Mouse (Mus musculus) heart, adult 2 months (tissue): ENCODE data around the gene 4930404N11Rik. TPM values are rescaled to one million over a fixed set of nuclear protein-coding genes. Genes with fewer than 3 reads are reported as not detected.
A peak's percentile ranks its signal among the peaks of the same experiment; 100 is the strongest.

ENCODE experiments used
- DNase-seq, 2 experiments: peaks; one replicate each; pipeline ENCODE4 v3.0.0; 2021
- H3K27ac ChIP-seq: fragments of 200-600 bp; 2 replicates; pipeline ENCODE4 v1.8.1; 2022
- H3K27me3 ChIP-seq: fragments of 200-500 bp; 2 replicates; pipeline ENCODE4 v1.6.1; 2012; ENCODE audit warnings: mild to moderate bottlenecking, low read length, inconsistent platforms, mixed read lengths; ENCODE audit not compliant: control insufficient read depth, insufficient read depth
- H3K36me3 ChIP-seq: fragments of 200-500 bp; 2 replicates; pipeline ENCODE4 v1.6.1; 2012; ENCODE audit warnings: low read length, inconsistent platforms; ENCODE audit not compliant: control insufficient read depth, insufficient read depth
- H3K4me1 ChIP-seq: fragments of 200-500 bp; 2 replicates; pipeline ENCODE4 v1.6.1; 2011; ENCODE audit warnings: low read length; ENCODE audit not compliant: control insufficient read depth, insufficient read depth
- H3K4me3 ChIP-seq: fragments of 200-600 bp; 2 replicates; pipeline ENCODE4 v1.8.1; 2022
- H3K79me2 ChIP-seq: fragments of 200-500 bp; replicated peaks from 2 replicates; pipeline ENCODE4 v1.6.1; 2012; ENCODE audit warnings: mild to moderate bottlenecking, inconsistent platforms, low read length, moderate library complexity, mixed read lengths; ENCODE audit not compliant: control insufficient read depth, insufficient read depth
- H3K9ac ChIP-seq: fragments of 200-500 bp; 2 replicates; pipeline ENCODE4 v1.6.1; 2012; ENCODE audit warnings: low read depth, mild to moderate bottlenecking, control low read depth, inconsistent platforms, low read length, mixed read lengths
- CTCF ChIP-seq: fragments of 200-600 bp; IDR thresholded peaks from 2 replicates; pipeline ENCODE4 v1.8.1; 2022; ENCODE audit warnings: antibody characterized with exemption, mild to moderate bottlenecking, moderate library complexity
- EP300 ChIP-seq: fragments of 200-500 bp; IDR thresholded peaks from 2 replicates; pipeline ENCODE4 v1.6.1; 2011; ENCODE audit warnings: low read depth, low read length, control low read depth; ENCODE audit not compliant: insufficient read depth
- POLR2A ChIP-seq: fragments of 200-500 bp; IDR thresholded peaks from 2 replicates; pipeline ENCODE4 v1.6.1; 2011; ENCODE audit warnings: mild to moderate bottlenecking, low read depth, low read length, control low read depth; ENCODE audit not compliant: insufficient read depth
- WGBS: fragments of 180-500 bp; shearing (Covaris S2); methylation state at CpG from one replicate; pipeline ENCODE4 v1.1.7; 2018; 5-methylcytosine and 5-hydroxymethylcytosine counted together
- intact Hi-C: fragments of 180-260 bp; cut with DNase I; formaldehyde crosslinking; loops from one replicate; pipeline ENCODE4 v1.15.1; 2025
- polyA plus RNA-seq: library from polyadenylated mRNA; depleted of rRNA; stranded (reverse); fragments of >200 nt; gene quantifications from 2 replicates; pipeline ENCODE4 v1.2.3, GENCODE M21; 2012
- total RNA-seq, 2 experiments: library from RNA; stranded (reverse); gene quantifications; 2 replicates each; pipeline ENCODE4 v1.2.3; 2021

Gene 4930404N11Rik
- total and polyA plus RNA-seq, 3 experiments = 0.64 to 1.2 (median 1.1) TPM

DNA sequence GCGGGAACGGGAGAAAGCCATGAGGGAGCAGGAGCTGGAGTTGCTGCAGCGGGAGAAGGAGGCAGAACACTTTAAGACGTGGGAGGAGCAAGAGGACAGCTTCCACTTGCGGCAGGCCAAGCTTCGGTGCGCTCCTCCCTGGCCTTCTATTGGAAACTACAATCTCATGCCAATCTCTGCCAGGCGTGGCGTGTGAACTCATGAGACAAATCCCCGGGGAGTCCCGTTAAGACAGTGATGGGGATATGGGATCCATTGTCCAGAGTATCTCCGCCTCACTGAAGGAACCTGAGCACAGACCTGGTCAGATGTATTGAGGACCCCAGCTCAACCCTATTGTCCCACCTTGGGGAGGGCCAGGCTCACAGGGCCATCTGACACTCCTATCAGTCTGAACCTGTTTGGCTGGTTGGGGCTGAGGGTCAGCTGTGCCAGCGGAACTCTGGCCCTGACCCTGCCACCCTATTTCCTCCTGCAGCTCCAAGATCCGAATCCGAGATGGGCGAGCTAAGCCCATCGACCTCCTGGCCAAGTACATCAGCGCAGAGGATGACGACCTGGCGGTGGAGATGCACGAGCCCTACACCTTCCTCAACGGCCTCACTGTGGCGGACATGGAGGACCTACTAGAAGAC is 42.4 kb downstream of the 4930404N11Rik start:
- WGBS = 86% methylated on average over 23 of the region's 23 CpGs

DNA sequence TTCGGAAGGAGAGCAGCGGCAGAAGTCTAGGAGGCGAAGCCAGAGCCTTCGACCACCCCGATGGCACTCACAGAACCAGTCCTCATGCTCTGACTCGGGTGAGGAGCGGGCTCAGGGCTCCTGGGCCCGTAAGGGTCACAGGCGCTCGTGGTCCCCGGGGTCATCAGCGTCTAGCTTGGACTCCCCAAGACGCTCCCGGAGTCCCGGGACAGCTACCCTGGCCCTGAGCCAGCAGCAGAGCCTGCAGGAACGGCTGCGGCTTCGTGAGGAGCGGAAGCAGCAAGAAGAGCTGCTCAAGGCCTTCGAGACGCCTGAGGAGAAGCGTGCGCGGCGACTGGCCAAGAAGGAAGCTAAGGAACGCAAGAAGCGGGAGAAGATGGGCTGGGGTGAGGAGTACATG is 43.2 kb downstream of the 4930404N11Rik start:
- no peak for TF ChIP-seq POLR2A
- WGBS = 81% methylated on average over 27 of the region's 27 CpGs
- peak overlapping the region; percentile 79; the same call in 1 of the 2 replicates for H3K4me3 ChIP-seq
- intact Hi-C loops = no loop called here
- H3K27ac ChIP-seq = no peak overlapping the region
- no peaks in the 10 kb centered on the region; the same call in 1 of the 2 replicates for H3K36me3 ChIP-seq
- H3K79me2 ChIP-seq = no peaks in the 10 kb centered on the region; the same call in 1 of the 2 replicates
- no peaks in the 10 kb centered on the region for H3K27me3 ChIP-seq
- H3K4me1 ChIP-seq = peaks cover 13% of the 10 kb centered on the region
- DNase-seq = no peak
- no peak overlapping the region for H3K9ac ChIP-seq

More for the DNA sequence above, 42.4 kb downstream of the 4930404N11Rik start:
- Histone ChIP-seq H3K79me2 (no peaks in the 10 kb centered on the region; the same call in 1 of the 2 replicates), H3K4me3 (no peak overlapping the region), H3K4me1 (peaks cover 18% of the 10 kb centered on the region), H3K36me3 (no peaks in the 10 kb centered on the region; the same call in 1 of the 2 replicates), H3K27ac (no peak overlapping the region), H3K9ac (no peak overlapping the region), H3K27me3 (no peaks in the 10 kb centered on the region)
- no peak for DNase-seq
- TF ChIP-seq CTCF = no peak
- TF ChIP-seq EP300 = no peak
- TF ChIP-seq POLR2A = no peak
- intact Hi-C loops = no loop called here

DNA sequence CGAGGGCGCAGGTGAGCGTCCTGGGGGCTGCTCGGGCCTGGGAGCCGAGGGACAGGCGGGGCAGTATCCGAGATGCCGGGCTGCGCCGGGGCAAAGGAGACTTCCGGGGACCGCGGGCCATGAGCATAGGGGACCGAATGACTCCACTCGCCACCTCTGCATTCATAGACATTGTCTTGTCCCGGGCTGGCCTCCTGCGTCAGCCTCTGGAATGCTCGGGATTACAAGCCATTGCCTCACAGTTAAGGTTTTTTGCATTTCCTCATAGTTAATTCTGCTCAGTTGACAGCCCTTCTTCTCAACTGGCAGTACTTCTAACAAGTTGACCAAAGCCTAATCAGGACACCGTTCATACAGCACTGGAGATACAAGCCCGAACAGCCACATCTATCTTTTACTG is 44.2 kb downstream of the 4930404N11Rik start:
- Histone ChIP-seq H3K4me1 (peaks cover 9% of the 10 kb centered on the region), H3K36me3 (no peaks in the 10 kb centered on the region; the same call in 1 of the 2 replicates), H3K9ac (peak overlapping the region; percentile 88), H3K27ac (peak overlapping the region; percentile 99), H3K79me2 (no peaks in the 10 kb centered on the region; the same call in 1 of the 2 replicates), H3K4me3 (peak overlapping the region; percentile 79), H3K27me3 (no peaks in the 10 kb centered on the region)
- TF ChIP-seq EP300 = no peak
- intact Hi-C loops = loop anchor here (2.0 kb wide), 1 partner anchor 29 kb away; the partner anchor contains the start of gene Hmg20b
- 2% methylated on average over 20 of the region's 20 CpGs for WGBS
- no peak for DNase-seq

DNA sequence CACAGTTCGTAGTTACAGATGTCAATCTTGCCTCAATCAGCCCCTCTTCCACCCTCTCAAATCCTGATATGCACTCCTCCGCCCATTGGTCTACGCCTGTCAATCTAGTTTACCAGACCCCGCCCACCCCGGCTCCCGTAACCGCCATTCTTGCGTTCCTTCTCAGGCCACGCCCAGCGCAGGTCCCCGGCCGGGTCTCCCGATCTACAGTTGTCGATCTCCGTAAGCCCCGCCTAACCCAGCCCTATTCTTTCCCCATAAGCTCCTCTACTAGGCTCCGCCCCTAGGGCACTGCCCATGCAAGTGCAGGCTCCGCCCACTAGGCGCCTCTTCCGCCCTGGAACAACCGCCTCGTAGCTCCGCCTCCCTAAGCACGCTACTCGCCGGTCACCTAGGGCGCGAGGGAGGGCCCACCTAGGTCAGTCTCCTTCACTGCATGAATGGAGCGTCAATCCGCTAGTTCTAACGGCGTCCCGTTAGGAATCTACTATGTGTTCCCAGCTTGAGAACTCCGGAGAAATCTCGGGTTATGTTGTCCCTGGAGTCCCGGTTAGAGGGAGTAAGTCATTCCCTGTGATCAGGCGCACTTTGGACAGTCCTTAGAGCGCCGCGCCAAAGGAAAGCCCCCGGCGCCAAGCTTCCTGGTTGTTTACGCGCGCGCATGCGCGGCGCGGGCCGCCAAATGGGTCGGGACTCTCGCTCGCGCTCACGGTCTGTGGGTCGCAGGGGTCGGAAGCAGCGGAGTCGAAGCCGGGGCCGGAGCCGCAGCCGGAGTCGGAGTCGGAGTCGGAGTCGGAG is 44.9 kb downstream of the 4930404N11Rik start, which contains the start of gene Cactin:
TSS of gene Cactin (plus strand) at position 554 of the 798 bp plus-strand sequence.
- Histone ChIP-seq H3K4me3 (peak within 1 kb of the TSS; percentile 79), H3K27ac (peak within 1 kb of the TSS; percentile 99), H3K36me3 (no peaks in the 10 kb centered on the region; the same call in 1 of the 2 replicates), H3K4me1 (peaks cover 6% of the 10 kb centered on the region), H3K79me2 (no peaks in the 10 kb centered on the region; the same call in 1 of the 2 replicates), H3K9ac (peak within 1 kb of the TSS; percentile 88), H3K27me3 (no peaks in the 10 kb centered on the region)
- TF ChIP-seq POLR2A (peak; percentile 72), CTCF (peak; percentile 59), EP300 (0 out of 2 replicates have a peak, but pooled peaks have one; percentile 26)
- intact Hi-C loops = loop anchor here (1.0 to 2.0 kb wide), 2 partner anchors 21 to 30 kb away; partner anchors contain the start of gene Hmg20b
- under 1% methylated on average over 68 of the region's 68 CpGs for WGBS
- DNase-seq = peak; percentile 95 to 100

DNA sequence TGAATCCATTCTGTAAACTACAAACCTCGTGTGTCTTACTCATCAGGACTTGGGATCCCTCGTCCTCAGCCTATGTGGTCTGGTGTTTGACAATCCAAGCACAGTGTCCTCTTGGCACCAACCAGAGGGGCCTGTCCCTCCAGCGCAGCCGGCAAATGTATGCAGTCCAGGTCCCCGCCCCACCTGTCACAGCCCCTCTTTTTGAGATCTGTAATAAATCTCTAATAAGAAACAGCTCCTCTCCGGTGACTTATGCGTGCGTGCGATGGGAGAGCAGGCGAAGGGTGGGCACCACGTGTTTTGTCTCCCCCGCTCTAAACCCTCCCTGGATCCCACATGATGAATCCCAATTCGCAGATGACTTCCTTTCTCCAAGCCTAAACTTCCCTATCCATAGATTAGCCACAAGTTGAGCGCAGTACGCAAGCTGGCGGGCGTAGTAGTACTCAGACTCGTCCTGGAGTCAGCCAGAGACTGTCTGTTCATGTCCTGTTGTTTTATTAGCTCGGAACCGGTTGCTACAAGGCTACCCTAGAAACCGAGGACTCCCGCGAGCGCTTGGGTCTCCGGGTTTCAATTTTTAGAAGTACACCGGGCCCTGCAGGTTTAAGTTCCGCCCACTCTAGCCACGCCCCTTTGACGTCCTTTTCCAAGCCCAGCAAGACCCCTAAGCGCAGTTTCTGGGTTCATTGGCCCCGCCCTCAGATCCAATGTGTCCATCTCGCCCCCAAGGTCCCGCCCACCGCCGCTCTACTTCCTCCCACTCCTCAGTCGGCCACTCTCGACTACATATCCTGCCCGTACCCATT is 45.7 kb downstream of the 4930404N11Rik start:
- H3K4me1 ChIP-seq = peaks cover 6% of the 10 kb centered on the region
- no peaks in the 10 kb centered on the region; the same call in 1 of the 2 replicates for H3K79me2 ChIP-seq
- DNase-seq = peak in 1 of 2 experiments; percentile 93
- H3K9ac ChIP-seq = peak overlapping the region; percentile 75
- TF ChIP-seq CTCF (no peak), POLR2A (peak; percentile 64; the same call in 1 of the 2 replicates)
- no peaks in the 10 kb centered on the region; the same call in 1 of the 2 replicates for H3K36me3 ChIP-seq
- H3K27me3 ChIP-seq = no peaks in the 10 kb centered on the region
- peak overlapping the region; percentile 99 for H3K27ac ChIP-seq
- WGBS = 2% methylated on average over 38 of the region's 38 CpGs
- intact Hi-C loops = loop anchor here (1.0 to 2.0 kb wide), 3 partner anchors 21 to 31 kb away; partner anchors contain the start of genes Hmg20b and Pip5k1c
- H3K4me3 ChIP-seq = peak overlapping the region; percentile 60
